Mouse (Mus musculus) liver, embryonic 14.5 days (tissue): ENCODE measurements at regions not wholly inside any gene's neighbourhood (a gene's known extent, or its start where the extent isn't known, plus 50 kb on each side); places are given as distances from the start of the nearest gene placed in this dataset.
A peak's percentile ranks its signal among the peaks of the same experiment; 100 is the strongest.

Experiments used
- ATAC-seq: fragments of 200-750 bp; cut with Nextera tagmentation; 2 replicates; pipeline ENCODE4 v1.8.0; 2017; ENCODE audit warnings: moderate number of reproducible peaks, mild to moderate bottlenecking, moderate library complexity; ENCODE audit not compliant: insufficient read depth
- DNase-seq, 3 experiments: peaks; one replicate each; pipeline ENCODE4 v3.0.0-alpha.2; 2012 to 2013; ENCODE audit warnings: low read depth in 3 of 3, low spot score in 3 of 3
- H3K27ac ChIP-seq: fragments of 300-500 bp; sonication (generic); 2 replicates; pipeline ENCODE4 v1.5.1; 2014; ENCODE audit warnings: moderate library complexity, mild to moderate bottlenecking, control low read depth, inconsistent platforms
- H3K27me3 ChIP-seq: fragments of 300-500 bp; sonication (generic); 2 replicates; pipeline ENCODE4 v1.6.1; 2014; ENCODE audit warnings: mild to moderate bottlenecking, low read length, moderate library complexity; ENCODE audit not compliant: control insufficient read depth, insufficient read depth
- H3K36me3 ChIP-seq: fragments of 300-500 bp; sonication (generic); replicated peaks from 2 replicates; pipeline ENCODE4 v1.6.1; 2014; ENCODE audit warnings: low read depth; ENCODE audit not compliant: control insufficient read depth, insufficient read depth
- H3K4me1 ChIP-seq, 2 experiments: fragments of 200-500 bp in 1 of 2; fragments of 300-500 bp in 1 of 2; sonication (generic) in 1 of 2; replicated peaks; 2 replicates each; pipeline ENCODE4 v1.6.1; 2012 to 2014; ENCODE audit warnings: antibody characterized with exemption in 1 of 2, inconsistent platforms in 1 of 2, low read length in 1 of 2; ENCODE audit not compliant: control insufficient read depth in 2 of 2, insufficient read depth in 2 of 2
- H3K4me2 ChIP-seq: fragments of 300-500 bp; sonication (generic); 2 replicates; pipeline ENCODE4 v1.6.1; 2014; ENCODE audit warnings: low read depth, mild to moderate bottlenecking, control low read depth, moderate library complexity
- H3K4me3 ChIP-seq, 2 experiments: fragments of 200-500 bp in 1 of 2; fragments of 300-500 bp in 1 of 2; sonication (generic) in 1 of 2; 2 replicates each; pipeline ENCODE4 v1.5.1; 2012 to 2014; ENCODE audit warnings: low read depth in 2 of 2, low read length in 2 of 2, mild to moderate bottlenecking in 2 of 2, control low read depth in 1 of 2, inconsistent platforms in 1 of 2, moderate library complexity in 1 of 2; ENCODE audit not compliant: insufficient read depth in 1 of 2
- H3K9ac ChIP-seq: fragments of 300-500 bp; sonication (generic); replicated peaks from 2 replicates; pipeline ENCODE4 v1.6.1; 2014; ENCODE audit warnings: mild to moderate bottlenecking, control low read depth, moderate library complexity
- H3K9me3 ChIP-seq: fragments of 300-500 bp; sonication (generic); 2 replicates; pipeline ENCODE4 v1.6.1; 2016; ENCODE audit warnings: low read length, mixed read lengths; ENCODE audit not compliant: control insufficient read depth
- CTCF ChIP-seq: IDR thresholded peaks from 2 replicates; pipeline ENCODE4 v1.5.1; 2016; ENCODE audit warnings: antibody characterized with exemption, low read depth, control low read depth
- EP300 ChIP-seq: IDR thresholded peaks from 2 replicates; pipeline ENCODE4 v1.6.1; 2016; ENCODE audit warnings: antibody characterized with exemption, low read depth
- WGBS: fragments of 180-500 bp; shearing (Covaris S2); extraction: QIAGEN DNeasy Blood & Tissue Kit; methylation state at CpG from one replicate; pipeline ENCODE4 v1.1.7; 2014; ENCODE audit not compliant: insufficient replicate concordance; 5-methylcytosine and 5-hydroxymethylcytosine counted together

- Histone ChIP-seq H3K9me3 (no peaks in the 10 kb centered on the region), H3K9ac (no peak overlapping the region), H3K4me3 (no peak overlapping the region), H3K27me3 (no peaks in the 10 kb centered on the region), H3K27ac (no peak overlapping the region), H3K4me2 (no peak overlapping the region), H3K4me1 (no peaks in the 10 kb centered on the region), H3K36me3 (no peaks in the 10 kb centered on the region)
- TF ChIP-seq CTCF (no peak), EP300 (no peak)
- ATAC-seq (no peak), DNase-seq (no peak)
- WGBS, result 65% methylated on average over 1 of the region's 1 CpGs
Observed at GRCm38 (mm10) chr9:85545566-85545965, 203.6 kb downstream of the Ibtk start.

GRCm38 (mm10) chr9:85538557-85538956 lies 210.6 kb downstream of the Ibtk start:
- Histone ChIP-seq H3K9ac (no peak overlapping the region), H3K36me3 (no peaks in the 10 kb centered on the region), H3K4me2 (no peak overlapping the region), H3K9me3 (no peaks in the 10 kb centered on the region), H3K27me3 (no peaks in the 10 kb centered on the region), H3K4me1 (no peaks in the 10 kb centered on the region), H3K4me3 (no peak overlapping the region), H3K27ac (no peak overlapping the region)
- TF ChIP-seq CTCF (no peak), EP300 (no peak)
- no peak for ATAC-seq
- 4% methylated on average over 3 of the region's 3 CpGs for WGBS
- DNase-seq, result no peak

GRCm38 (mm10) chr9:85528421-85528820 lies 201.3 kb upstream of the Tent5a start:
- H3K36me3 ChIP-seq, result no peaks in the 10 kb centered on the region
- no peak overlapping the region for H3K4me3 ChIP-seq
- no peaks in the 10 kb centered on the region for H3K27me3 ChIP-seq
- 69% methylated on average over 3 of the region's 3 CpGs for WGBS
- H3K9ac ChIP-seq, result no peak overlapping the region
- H3K4me1 ChIP-seq, result no peaks in the 10 kb centered on the region
- ATAC-seq (no peak), DNase-seq (no peak)
- no peaks in the 10 kb centered on the region for H3K9me3 ChIP-seq
- no peak overlapping the region for H3K4me2 ChIP-seq
- H3K27ac ChIP-seq, result no peak overlapping the region
- no peak for TF ChIP-seq EP300
- TF ChIP-seq CTCF, result no peak

- Histone ChIP-seq H3K4me3 (no peak overlapping the region), H3K27ac (no peak overlapping the region), H3K27me3 (no peaks in the 10 kb centered on the region), H3K36me3 (no peaks in the 10 kb centered on the region), H3K4me2 (no peak overlapping the region), H3K9ac (no peak overlapping the region), H3K9me3 (no peaks in the 10 kb centered on the region), H3K4me1 (no peaks in the 10 kb centered on the region)
- no peak for ATAC-seq
- DNase-seq, result no peak
- TF ChIP-seq EP300, result no peak
- TF ChIP-seq CTCF, result no peak
Observed at GRCm38 (mm10) chr9:85524733-85525132, 197.6 kb upstream of the Tent5a start.

- no peaks in the 10 kb centered on the region for H3K9me3 ChIP-seq
- no peak overlapping the region for H3K4me3 ChIP-seq
- TF ChIP-seq CTCF, result no peak
- TF ChIP-seq EP300, result peak; percentile 9; the same call in 1 of the 2 replicates
- H3K36me3 ChIP-seq, result no peaks in the 10 kb centered on the region
- DNase-seq (no peak), ATAC-seq (no peak)
- 31% methylated on average over 2 of the region's 2 CpGs for WGBS
- H3K4me1 ChIP-seq, result no peaks in the 10 kb centered on the region
- H3K9ac ChIP-seq, result no peak overlapping the region
- no peak overlapping the region for H3K27ac ChIP-seq
- no peaks in the 10 kb centered on the region for H3K27me3 ChIP-seq
- H3K4me2 ChIP-seq, result no peak overlapping the region
Observed at GRCm38 (mm10) chr9:85521342-85521741, 194.2 kb upstream of the Tent5a start.
